Mouse (Mus musculus) heart, embryonic 11.5 days (tissue): Measurements from ENCODE around the gene Ephb1. TPM values are rescaled to one million over a fixed set of nuclear protein-coding genes. Genes with fewer than 3 reads are reported as not detected.

Experiments used
- ATAC-seq: fragments of 200-750 bp; cut with Nextera tagmentation; replicated peaks from 2 replicates; pipeline ENCODE4 v1.8.0; 2017; ENCODE audit warnings: moderate library complexity; ENCODE audit not compliant: insufficient number of reproducible peaks, low FRiP score, low TSS enrichment
- H3K27ac ChIP-seq: fragments of 300-500 bp; sonication (generic); 2 replicates; pipeline ENCODE4 v1.5.1; 2014; ENCODE audit warnings: mild to moderate bottlenecking, low read depth, low read length
- H3K27me3 ChIP-seq: fragments of 300-500 bp; sonication (generic); 2 replicates; pipeline ENCODE4 v1.6.1; 2014; ENCODE audit warnings: mild to moderate bottlenecking, low read length, mixed read lengths; ENCODE audit not compliant: control insufficient read depth, insufficient read depth
- H3K36me3 ChIP-seq: fragments of 300-500 bp; sonication (generic); 2 replicates; pipeline ENCODE4 v1.6.1; 2014; ENCODE audit warnings: mild to moderate bottlenecking, low read length, moderate library complexity, mixed read lengths; ENCODE audit not compliant: control insufficient read depth, insufficient read depth
- H3K4me1 ChIP-seq: fragments of 300-500 bp; sonication (generic); 2 replicates; pipeline ENCODE4 v1.6.1; 2014; ENCODE audit warnings: low read length; ENCODE audit not compliant: control insufficient read depth, insufficient read depth
- H3K4me2 ChIP-seq: fragments of 300-500 bp; sonication (generic); 2 replicates; pipeline ENCODE4 v1.6.1; 2014; ENCODE audit warnings: mild to moderate bottlenecking, moderate library complexity
- H3K4me3 ChIP-seq: fragments of 300-500 bp; sonication (generic); 2 replicates; pipeline ENCODE4 v1.5.1; 2014; ENCODE audit warnings: low read depth, low read length
- H3K9ac ChIP-seq: fragments of 300-500 bp; sonication (generic); 2 replicates; pipeline ENCODE4 v1.6.1; 2014; ENCODE audit warnings: mild to moderate bottlenecking, low read depth, low read length, moderate library complexity
- H3K9me3 ChIP-seq: fragments of 300-500 bp; sonication (generic); replicated peaks from 2 replicates; pipeline ENCODE4 v1.6.1; 2016; ENCODE audit warnings: low read length; ENCODE audit not compliant: control insufficient read depth
- WGBS: fragments of 180-500 bp; shearing (Covaris S2); extraction: QIAGEN DNeasy Blood & Tissue Kit; methylation state at CpG from one replicate; pipeline ENCODE4 v1.1.7; 2014; ENCODE audit not compliant: insufficient replicate concordance; 5-methylcytosine and 5-hydroxymethylcytosine counted together
- polyA plus RNA-seq: library from polyadenylated mRNA; unstranded; fragments of >200 nt; fragmentation: Nextera tagmentation; extraction: Ambion mirVana; gene quantifications from 2 replicates; pipeline ENCODE4 v1.2.1, GENCODE M21; 2014

Ephb1 gene
- polyA plus RNA-seq, 1 experiment from 2014 or later, result 0.87 TPM

- H3K9ac ChIP-seq, result no peak overlapping the region
- ATAC-seq, result no peak
- no peak overlapping the region for H3K4me2 ChIP-seq
- no peak overlapping the region for H3K27ac ChIP-seq
- peaks cover 9% of the 10 kb centered on the region; the same call in 1 of the 2 replicates for H3K27me3 ChIP-seq
- no peaks in the 10 kb centered on the region for H3K4me1 ChIP-seq
- no peaks in the 10 kb centered on the region for H3K36me3 ChIP-seq
- WGBS, result 58% methylated on average over 4 of the region's 4 CpGs
- no peaks in the 10 kb centered on the region for H3K9me3 ChIP-seq
- H3K4me3 ChIP-seq, result no peak overlapping the region
Measured at GRCm38 (mm10) chr9:102240215-102240614, 114.3 kb downstream of the Ephb1 start.

- Histone ChIP-seq H3K9me3 (no peaks in the 10 kb centered on the region), H3K4me1 (no peaks in the 10 kb centered on the region), H3K4me2 (no peak overlapping the region), H3K4me3 (no peak overlapping the region), H3K36me3 (no peaks in the 10 kb centered on the region), H3K9ac (no peak overlapping the region), H3K27me3 (peaks cover 3% of the 10 kb centered on the region; the same call in 1 of the 2 replicates), H3K27ac (no peak overlapping the region)
- ATAC-seq, result no peak
- 67% methylated on average over 4 of the region's 4 CpGs for WGBS
Measured at GRCm38 (mm10) chr9:102235444-102235951, 119.0 kb downstream of the Ephb1 start.

GRCm38 (mm10) chr9:102231248-102231647, 123.2 kb downstream of the Ephb1 start:
- ATAC-seq, result no peak
- 65% methylated on average over 6 of the region's 6 CpGs for WGBS
- Histone ChIP-seq H3K4me2 (no peak overlapping the region), H3K9ac (no peak overlapping the region), H3K4me1 (no peaks in the 10 kb centered on the region), H3K4me3 (no peak overlapping the region), H3K36me3 (no peaks in the 10 kb centered on the region), H3K9me3 (no peaks in the 10 kb centered on the region), H3K27me3 (no peaks in the 10 kb centered on the region; the same call in 1 of the 2 replicates), H3K27ac (no peak overlapping the region)

- H3K36me3 ChIP-seq, result no peaks in the 10 kb centered on the region
- H3K27me3 ChIP-seq, result 0 out of 2 replicates have a peak, but pooled peaks cover 2% of the 10 kb centered on the region
- no peak for ATAC-seq
- H3K4me2 ChIP-seq, result no peak overlapping the region
- H3K9me3 ChIP-seq, result no peaks in the 10 kb centered on the region
- H3K4me3 ChIP-seq, result no peak overlapping the region
- H3K4me1 ChIP-seq, result no peaks in the 10 kb centered on the region
- no peak overlapping the region for H3K27ac ChIP-seq
- WGBS, result 49% methylated on average over 7 of the region's 7 CpGs
- H3K9ac ChIP-seq, result no peak overlapping the region
Measured at GRCm38 (mm10) chr9:102216746-102217566, 137.5 kb downstream of the Ephb1 start.

- Histone ChIP-seq H3K9ac (no peak overlapping the region), H3K27ac (no peak overlapping the region), H3K4me3 (no peak overlapping the region), H3K4me2 (no peak overlapping the region), H3K27me3 (0 out of 2 replicates have a peak, but pooled peaks cover 2% of the 10 kb centered on the region), H3K36me3 (no peaks in the 10 kb centered on the region), H3K9me3 (no peaks in the 10 kb centered on the region), H3K4me1 (no peaks in the 10 kb centered on the region)
- no peak for ATAC-seq
- WGBS, result 33% methylated on average over 1 of the region's 1 CpGs
Measured at GRCm38 (mm10) chr9:102212036-102212383, 142.5 kb downstream of the Ephb1 start.

GRCm38 (mm10) chr9:102211296-102212035, 143.0 kb downstream of the Ephb1 start:
- 40% methylated on average over 10 of the region's 10 CpGs for WGBS
- H3K4me2 ChIP-seq, result no peak overlapping the region
- no peak overlapping the region for H3K9ac ChIP-seq
- no peaks in the 10 kb centered on the region for H3K36me3 ChIP-seq
- ATAC-seq, result no peak
- H3K27me3 ChIP-seq, result 0 out of 2 replicates have a peak, but pooled peaks cover 2% of the 10 kb centered on the region
- H3K27ac ChIP-seq, result no peak overlapping the region
- H3K4me3 ChIP-seq, result no peak overlapping the region
- no peaks in the 10 kb centered on the region for H3K9me3 ChIP-seq
- no peaks in the 10 kb centered on the region for H3K4me1 ChIP-seq

- Histone ChIP-seq H3K27ac (no peak overlapping the region), H3K27me3 (no peaks in the 10 kb centered on the region), H3K4me3 (no peak overlapping the region), H3K36me3 (no peaks in the 10 kb centered on the region), H3K4me1 (no peaks in the 10 kb centered on the region), H3K4me2 (no peak overlapping the region), H3K9me3 (no peaks in the 10 kb centered on the region), H3K9ac (no peak overlapping the region)
- 70% methylated on average over 3 of the region's 3 CpGs for WGBS
- ATAC-seq, result no peak
Measured at GRCm38 (mm10) chr9:102205518-102205917, 149.0 kb downstream of the Ephb1 start.

GRCm38 (mm10) chr9:102201867-102202266, 152.6 kb downstream of the Ephb1 start:
- Histone ChIP-seq H3K36me3 (no peaks in the 10 kb centered on the region), H3K4me3 (no peak overlapping the region), H3K4me1 (no peaks in the 10 kb centered on the region), H3K9ac (no peak overlapping the region), H3K4me2 (no peak overlapping the region), H3K27me3 (no peaks in the 10 kb centered on the region), H3K9me3 (no peaks in the 10 kb centered on the region), H3K27ac (no peak overlapping the region)
- no peak for ATAC-seq
- 85% methylated on average over 5 of the region's 5 CpGs for WGBS
